Mouse (Mus musculus) mesoderm, embryonic 11.5 days (tissue): ENCODE measurements at regions not wholly inside any gene's neighbourhood (a gene's known extent, or its start where the extent isn't known, plus 50 kb on each side); places are given as distances from the start of the nearest gene placed in this dataset.

ENCODE experiments used
- DNase-seq: peaks from one replicate; pipeline ENCODE4 v3.0.0-alpha.2; 2012; ENCODE audit warnings: low read depth, low spot score

GRCm38 (mm10) chr14:106608341-106608927 is 502.4 kb downstream of the Trim52 start:
- no peak for DNase-seq
